Mouse (Mus musculus): ENCODE measurements at regions not wholly inside any gene's neighbourhood (a gene's known extent, or its start where the extent isn't known, plus 50 kb on each side); places are given as distances from the start of the nearest gene placed in this dataset.
A peak's percentile ranks its signal among the peaks of the same experiment; 100 is the strongest.
"Not testable (repeated sequence)": the region's sequence is repeated elsewhere in the genome, so short reads cannot be mapped to it uniquely, and the experiment has no call there.

DNA sequence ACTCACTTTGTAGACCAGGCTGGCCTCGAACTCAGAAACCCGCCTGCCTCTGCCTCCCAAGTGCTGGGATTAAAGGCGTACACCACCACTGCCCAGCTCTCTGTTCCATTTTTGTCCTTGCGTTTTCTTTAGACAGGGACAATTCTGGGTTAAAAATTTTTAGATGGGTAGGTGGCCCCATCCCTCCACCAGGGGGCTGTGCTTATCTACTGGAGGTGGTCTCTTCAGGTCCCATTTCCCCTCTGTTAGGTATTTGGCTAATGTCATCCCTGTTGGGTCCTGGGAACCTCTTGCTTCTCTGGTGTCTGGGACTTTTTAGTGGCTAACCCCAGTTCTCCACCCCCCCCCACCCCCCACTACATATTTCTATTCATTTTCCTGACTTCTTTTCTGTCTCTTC is 86.5 kb upstream of the Sipa1l1 start:
- TF ChIP-seq CTCF (IDR thresholded peaks at IDR 0.05; ENCODE audit: borderline replicate concordance, extremely low read depth, insufficient read depth, insufficient read length) = peak; percentile 6; the same call in 1 of the 2 replicates
- not testable (repeated sequence) for TF ChIP-seq POLR2A (IDR thresholded peaks at IDR 0.05; ENCODE audit: borderline replicate concordance, extremely low read depth, insufficient read depth, insufficient read length, poor library complexity, severe bottlenecking)
